Mouse (Mus musculus) liver, adult 2 months (tissue): ENCODE measurements around the gene Kpna7.

Experiments
- CTCF ChIP-seq: fragments of 200-500 bp; IDR thresholded peaks from 2 replicates; pipeline ENCODE4 v1.5.1; 2011; ENCODE audit warnings: low read depth, low read length, control low read depth
- POLR2A ChIP-seq: fragments of 200-500 bp; IDR thresholded peaks from 2 replicates; pipeline ENCODE4 v1.6.1; 2011; ENCODE audit warnings: low read length, control low read depth; ENCODE audit not compliant: insufficient read depth; ENCODE audit errors: extremely low read depth

DNA sequence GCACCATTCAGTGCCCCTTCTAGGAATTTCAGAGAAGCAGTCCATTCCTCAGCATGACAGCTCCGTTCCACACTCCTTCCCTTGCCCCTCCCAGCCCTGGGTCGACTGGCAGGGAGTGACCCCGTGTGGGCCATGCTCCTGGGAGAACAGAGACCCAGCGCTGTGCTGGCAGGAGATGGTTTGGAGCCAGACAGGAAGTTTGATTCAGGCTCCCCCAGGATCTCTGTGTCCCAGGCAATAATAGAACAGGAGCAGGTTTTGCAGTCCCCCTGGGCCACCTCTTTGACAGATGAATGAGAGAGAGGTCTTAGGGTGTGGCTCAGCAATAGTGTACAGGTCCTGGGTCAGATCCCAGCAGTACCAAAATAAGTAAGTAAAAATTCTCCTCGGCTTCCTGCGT is 34.2 kb upstream of the Kpna7 start:
- no peak for TF ChIP-seq POLR2A
- TF ChIP-seq CTCF: no peak
